Mouse (Mus musculus) stomach, embryonic 14.5 days (tissue): ENCODE results near the gene Ash1l. TPM values are rescaled to one million over a fixed set of nuclear protein-coding genes. Genes with fewer than 3 reads are reported as not detected.

Experiments
- ATAC-seq: fragments of 200-750 bp; cut with Nextera tagmentation; 2 replicates; pipeline ENCODE4 v1.8.0; 2017; ENCODE audit warnings: low read depth, moderate TSS enrichment; ENCODE audit not compliant: insufficient number of reproducible peaks, insufficient read depth, low FRiP score
- H3K27ac ChIP-seq: fragments of 300-500 bp; sonication (generic); 2 replicates; pipeline ENCODE4 v1.5.1; 2014; ENCODE audit warnings: mild to moderate bottlenecking, low read length, moderate library complexity, mixed read lengths
- H3K27me3 ChIP-seq: fragments of 300-500 bp; sonication (generic); 2 replicates; pipeline ENCODE4 v1.6.1; 2014; ENCODE audit warnings: low read length, control low read depth, mixed read lengths; ENCODE audit not compliant: control insufficient read depth, insufficient read depth
- H3K36me3 ChIP-seq: fragments of 300-500 bp; sonication (generic); 2 replicates; pipeline ENCODE4 v1.6.1; 2014; ENCODE audit warnings: mild to moderate bottlenecking, control low read depth, low read length, moderate library complexity, mixed read lengths; ENCODE audit not compliant: control insufficient read depth, insufficient read depth
- H3K4me1 ChIP-seq: fragments of 300-500 bp; sonication (generic); 2 replicates; pipeline ENCODE4 v1.6.1; 2014; ENCODE audit warnings: low read length, control low read depth, mixed read lengths; ENCODE audit not compliant: control insufficient read depth, insufficient read depth
- H3K4me2 ChIP-seq: fragments of 300-500 bp; sonication (generic); replicated peaks from 2 replicates; pipeline ENCODE4 v1.6.1; 2014; ENCODE audit warnings: low read depth, low read length, control low read depth
- H3K4me3 ChIP-seq: fragments of 300-500 bp; sonication (generic); 2 replicates; pipeline ENCODE4 v1.5.1; 2014; ENCODE audit warnings: low read depth, low read length, control low read depth
- H3K9ac ChIP-seq: fragments of 300-500 bp; sonication (generic); replicated peaks from 2 replicates; pipeline ENCODE4 v1.6.1; 2014; ENCODE audit warnings: low read depth, mild to moderate bottlenecking, control low read depth, low read length, moderate library complexity, mixed read lengths
- H3K9me3 ChIP-seq: fragments of 300-500 bp; sonication (generic); 2 replicates; pipeline ENCODE4 v1.6.1; 2016; ENCODE audit warnings: low read depth, low read length, control low read depth; ENCODE audit not compliant: control insufficient read depth
- WGBS: fragments of 180-500 bp; shearing (Covaris S2); extraction: QIAGEN DNeasy Blood & Tissue Kit; methylation state at CpG from one replicate; pipeline ENCODE4 v1.1.7; 2014; 5-methylcytosine and 5-hydroxymethylcytosine counted together
- polyA plus RNA-seq: library from polyadenylated mRNA; unstranded; fragments of >200 nt; fragmentation: Nextera tagmentation; extraction: Ambion mirVana; gene quantifications from 2 replicates; pipeline ENCODE4 v1.2.1, GENCODE M21; 2014

Gene Ash1l
- polyA plus RNA-seq, 1 experiment from 2014 or later: 31.4 TPM

GRCm38 (mm10) chr3:89091811-89092508 is 141.5 kb downstream of the Ash1l start:
- no peaks in the 10 kb centered on the region for H3K9me3 ChIP-seq
- 13% methylated on average over 20 of the region's 20 CpGs for whole genome bisulfite sequencing
- no peak for ATAC-seq
- no peak overlapping the region for H3K9ac ChIP-seq
- H3K4me1 ChIP-seq: peaks cover 21% of the 10 kb centered on the region
- H3K27me3 ChIP-seq: no peaks in the 10 kb centered on the region
- peak overlapping the region; percentile 100 for H3K4me2 ChIP-seq
- peak overlapping the region; percentile 68 for H3K4me3 ChIP-seq
- peaks cover 17% of the 10 kb centered on the region for H3K36me3 ChIP-seq
- H3K27ac ChIP-seq: no peak overlapping the region

- Histone ChIP-seq H3K27ac (no peak overlapping the region), H3K36me3 (peaks cover 17% of the 10 kb centered on the region), H3K27me3 (no peaks in the 10 kb centered on the region), H3K9ac (no peak overlapping the region; the same call in 1 of the 2 replicates), H3K9me3 (no peaks in the 10 kb centered on the region), H3K4me1 (peaks cover 20% of the 10 kb centered on the region), H3K4me2 (peak overlapping the region; percentile 41), H3K4me3 (peak overlapping the region; percentile 33)
- no peak for ATAC-seq
- WGBS: 24% methylated on average over 11 of the region's 11 CpGs
Measured at GRCm38 (mm10) chr3:89092509-89093090, 142.2 kb downstream of the Ash1l start.

- peak; percentile 51; the same call in 1 of the 2 replicates for ATAC-seq
- H3K9me3 ChIP-seq: no peaks in the 10 kb centered on the region
- H3K4me1 ChIP-seq: peaks cover 15% of the 10 kb centered on the region
- H3K27ac ChIP-seq: no peak within 1 kb of the TSS
- H3K4me2 ChIP-seq: peak within 1 kb of the TSS; percentile 41
- H3K9ac ChIP-seq: no peak within 1 kb of the TSS; the same call in 1 of the 2 replicates
- 1% methylated on average over 18 of the region's 18 CpGs for WGBS
- peak within 1 kb of the TSS; percentile 33 for H3K4me3 ChIP-seq
- H3K36me3 ChIP-seq: peaks cover 19% of the 10 kb centered on the region
- no peaks in the 10 kb centered on the region for H3K27me3 ChIP-seq
Measured at GRCm38 (mm10) chr3:89093175-89093574, 142.8 kb downstream of the Ash1l start, which contains the start of gene Rusc1. Gene Rusc1, minus strand, starts transcription at chr3:89093311.

- no peak for ATAC-seq
- Histone ChIP-seq H3K27ac (no peak overlapping the region), H3K4me2 (no peak overlapping the region), H3K4me1 (peaks cover 13% of the 10 kb centered on the region), H3K27me3 (no peaks in the 10 kb centered on the region), H3K36me3 (peaks cover 26% of the 10 kb centered on the region), H3K9ac (no peak overlapping the region), H3K9me3 (no peaks in the 10 kb centered on the region), H3K4me3 (no peak overlapping the region)
- WGBS: 81% methylated on average over 10 of the region's 10 CpGs
Measured at GRCm38 (mm10) chr3:89094021-89094420, 143.6 kb downstream of the Ash1l start.

GRCm38 (mm10) chr3:89100811-89101210 is 150.4 kb downstream of the Ash1l start, which contains the start of gene Gm43738:
Gene Gm43738, minus strand, starts transcription at chr3:89101099.
- H3K4me2 ChIP-seq: peak within 1 kb of the TSS; percentile 94
- H3K36me3 ChIP-seq: peaks cover 20% of the 10 kb centered on the region; the same call in 1 of the 2 replicates
- ATAC-seq: no peak
- H3K4me3 ChIP-seq: peak within 1 kb of the TSS; percentile 71
- H3K4me1 ChIP-seq: peaks cover 16% of the 10 kb centered on the region
- 43% methylated on average over 7 of the region's 7 CpGs for WGBS
- H3K27ac ChIP-seq: peak within 1 kb of the TSS; percentile 67; the same call in 1 of the 2 replicates
- no peaks in the 10 kb centered on the region for H3K27me3 ChIP-seq
- H3K9me3 ChIP-seq: no peaks in the 10 kb centered on the region
- peak within 1 kb of the TSS; percentile 58 for H3K9ac ChIP-seq

GRCm38 (mm10) chr3:89101459-89101811 is 151.0 kb downstream of the Ash1l start:
- Histone ChIP-seq H3K9me3 (no peaks in the 10 kb centered on the region), H3K4me3 (peak overlapping the region; percentile 71), H3K9ac (peak overlapping the region; percentile 58), H3K4me1 (peaks cover 16% of the 10 kb centered on the region), H3K27ac (peak overlapping the region; percentile 67; the same call in 1 of the 2 replicates), H3K4me2 (peak overlapping the region; percentile 94), H3K36me3 (peaks cover 16% of the 10 kb centered on the region; the same call in 1 of the 2 replicates), H3K27me3 (no peaks in the 10 kb centered on the region)
- WGBS: 0% methylated on average over 19 of the region's 19 CpGs
- ATAC-seq: 0 out of 2 replicates have a peak, but pooled peaks have one; percentile 7

- Histone ChIP-seq H3K27me3 (no peaks in the 10 kb centered on the region), H3K9me3 (no peaks in the 10 kb centered on the region), H3K27ac (peak within 1 kb of the TSS; percentile 67; the same call in 1 of the 2 replicates), H3K36me3 (peaks cover 16% of the 10 kb centered on the region; the same call in 1 of the 2 replicates), H3K9ac (peak within 1 kb of the TSS; percentile 58), H3K4me2 (peak within 1 kb of the TSS; percentile 94), H3K4me1 (peaks cover 16% of the 10 kb centered on the region), H3K4me3 (peak within 1 kb of the TSS; percentile 71)
- WGBS: under 1% methylated on average over 26 of the region's 26 CpGs
- ATAC-seq: peak; percentile 99
Measured at GRCm38 (mm10) chr3:89101812-89102494, 151.5 kb downstream of the Ash1l start, which contains the start of gene Fdps. Gene Fdps, minus strand, starts transcription at chr3:89101959.
